Mouse (Mus musculus): ENCODE data around the gene Lrrc8d. TPM values are rescaled to one million over a fixed set of nuclear protein-coding genes. Genes with fewer than 3 reads are reported as not detected.

Gene Lrrc8d
- polyA plus RNA-seq, 1 experiment from 2014 or later = 8.3 TPM

DNA sequence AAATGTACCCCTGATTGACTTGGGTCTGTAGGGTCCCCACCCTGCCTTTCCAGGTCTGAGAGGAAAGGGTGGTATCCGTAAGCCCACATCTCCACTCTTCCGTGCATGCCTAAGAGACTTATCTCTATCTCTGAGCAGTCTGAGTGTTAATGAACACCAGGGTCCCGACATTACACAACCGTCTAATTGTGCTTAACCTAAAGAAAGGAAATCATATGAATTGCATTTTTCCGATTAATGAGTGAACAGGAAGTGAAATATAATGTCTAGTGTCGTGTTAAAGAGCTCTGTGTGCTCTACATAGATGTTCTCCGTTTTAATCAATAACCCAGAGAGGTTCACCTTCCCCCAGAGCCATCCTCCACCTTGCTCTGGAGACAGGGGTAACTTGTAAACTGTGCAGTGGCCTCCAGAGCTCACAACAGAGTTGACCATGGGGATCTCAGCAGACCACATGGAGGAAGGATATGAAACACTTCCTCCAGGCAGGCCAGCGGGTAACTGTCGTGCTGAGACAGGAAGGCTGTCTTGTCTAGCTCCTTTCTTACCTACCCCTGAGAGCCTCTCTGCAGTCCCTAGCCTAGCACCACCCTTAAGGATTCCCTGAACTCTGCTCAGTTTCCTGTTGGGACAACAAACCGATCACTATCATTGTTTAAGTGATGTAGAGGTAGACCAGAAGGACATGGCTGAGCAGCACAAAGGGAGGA is 144.4 kb downstream of the Lrrc8d start:
- no peak for ATAC-seq (replicated peaks; ENCODE audit: insufficient number of reproducible peaks, low FRiP score, low TSS enrichment)

DNA sequence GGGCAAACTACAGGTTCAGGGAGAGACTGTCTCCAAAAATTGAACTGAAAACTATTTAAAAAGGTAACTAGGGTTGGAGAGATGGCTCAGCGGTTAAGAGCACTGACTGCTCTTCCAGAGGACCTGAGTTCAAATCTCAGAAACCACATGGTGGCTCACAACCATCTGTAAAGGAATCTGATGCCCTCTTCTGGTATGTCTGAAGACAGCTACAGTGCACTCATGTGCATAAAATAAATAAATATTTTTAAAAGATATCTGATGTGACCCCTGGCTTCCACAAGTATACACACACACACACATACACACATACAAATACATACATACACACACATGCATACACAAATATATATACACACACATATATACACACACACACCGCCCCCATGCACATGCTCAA is 145.3 kb downstream of the Lrrc8d start:
- Histone ChIP-seq H3K4me3 (ENCODE audit: low read depth, low read length) (no peak overlapping the region), H3K36me3 (ENCODE audit: control insufficient read depth, insufficient read depth, low read length) (no peaks in the 10 kb centered on the region), H3K9ac (ENCODE audit: low read depth, low read length) (no peak overlapping the region), H3K27ac (ENCODE audit: low read depth, low read length) (no peak overlapping the region), H3K4me2 (no peak overlapping the region), H3K27me3 (ENCODE audit: control insufficient read depth, insufficient read depth, low read length) (no peaks in the 10 kb centered on the region), H3K4me1 (ENCODE audit: control insufficient read depth, insufficient read depth, low read length) (no peaks in the 10 kb centered on the region; the same call in 1 of the 2 replicates), H3K9me3 (replicated peaks; ENCODE audit: control insufficient read depth, low read length) (no peaks in the 10 kb centered on the region)
- 82% methylated on average over 2 of the region's 2 CpGs for WGBS (ENCODE audit: insufficient replicate concordance)
- no peak for ATAC-seq (replicated peaks; ENCODE audit: insufficient number of reproducible peaks, low FRiP score, low TSS enrichment)

More for the DNA sequence above, 144.4 kb downstream of the Lrrc8d start:
- Histone ChIP-seq H3K4me1 (ENCODE audit: control insufficient read depth, insufficient read depth, low read length) (no peaks in the 10 kb centered on the region; the same call in 1 of the 2 replicates), H3K9me3 (replicated peaks; ENCODE audit: control insufficient read depth, low read length) (no peaks in the 10 kb centered on the region), H3K36me3 (ENCODE audit: control insufficient read depth, insufficient read depth, low read length) (no peaks in the 10 kb centered on the region), H3K4me3 (ENCODE audit: low read depth, low read length) (no peak overlapping the region), H3K4me2 (no peak overlapping the region), H3K27me3 (ENCODE audit: control insufficient read depth, insufficient read depth, low read length) (no peaks in the 10 kb centered on the region), H3K9ac (ENCODE audit: low read depth, low read length) (no peak overlapping the region), H3K27ac (ENCODE audit: low read depth, low read length) (no peak overlapping the region)
- WGBS (ENCODE audit: insufficient replicate concordance) = 73% methylated on average over 10 of the region's 10 CpGs

- H3K9ac ChIP-seq (ENCODE audit: low read depth, low read length) = no peak overlapping the region
- WGBS (ENCODE audit: insufficient replicate concordance) = 80% methylated on average over 8 of the region's 8 CpGs
- H3K4me2 ChIP-seq = no peak overlapping the region
- no peaks in the 10 kb centered on the region for H3K36me3 ChIP-seq (ENCODE audit: control insufficient read depth, insufficient read depth, low read length)
- H3K27ac ChIP-seq (ENCODE audit: low read depth, low read length) = no peak overlapping the region
- H3K9me3 ChIP-seq (replicated peaks; ENCODE audit: control insufficient read depth, low read length) = no peaks in the 10 kb centered on the region
- H3K4me1 ChIP-seq (ENCODE audit: control insufficient read depth, insufficient read depth, low read length) = no peaks in the 10 kb centered on the region; the same call in 1 of the 2 replicates
- no peak overlapping the region for H3K4me3 ChIP-seq (ENCODE audit: low read depth, low read length)
- ATAC-seq (replicated peaks; ENCODE audit: insufficient number of reproducible peaks, low FRiP score, low TSS enrichment) = no peak
- H3K27me3 ChIP-seq (ENCODE audit: control insufficient read depth, insufficient read depth, low read length) = no peaks in the 10 kb centered on the region
These were observed 148.0 kb downstream of the Lrrc8d start for GRCm38 (mm10) chr5:105847726-105848125.

- no peak overlapping the region for H3K9ac ChIP-seq (ENCODE audit: low read depth, low read length)
These were observed 149.5 kb downstream of the Lrrc8d start for GRCm38 (mm10) chr5:105849222-105849621.

GRCm38 (mm10) chr5:105849643-105850042 is 149.9 kb downstream of the Lrrc8d start:
- Histone ChIP-seq H3K27ac (ENCODE audit: low read depth, low read length) (no peak overlapping the region), H3K9me3 (replicated peaks; ENCODE audit: control insufficient read depth, low read length) (no peaks in the 10 kb centered on the region), H3K36me3 (ENCODE audit: control insufficient read depth, insufficient read depth, low read length) (no peaks in the 10 kb centered on the region), H3K4me1 (ENCODE audit: control insufficient read depth, insufficient read depth, low read length) (no peaks in the 10 kb centered on the region; the same call in 1 of the 2 replicates), H3K27me3 (ENCODE audit: control insufficient read depth, insufficient read depth, low read length) (no peaks in the 10 kb centered on the region), H3K4me2 (no peak overlapping the region), H3K9ac (ENCODE audit: low read depth, low read length) (no peak overlapping the region), H3K4me3 (ENCODE audit: low read depth, low read length) (no peak overlapping the region)
- ATAC-seq (replicated peaks; ENCODE audit: insufficient number of reproducible peaks, low FRiP score, low TSS enrichment) = no peak
- 70% methylated on average over 3 of the region's 3 CpGs for WGBS (ENCODE audit: insufficient replicate concordance)

More at GRCm38 (mm10) chr5:105849222-105849621, 149.5 kb downstream of the Lrrc8d start:
- Histone ChIP-seq H3K4me3 (ENCODE audit: low read depth, low read length) (no peak overlapping the region), H3K4me2 (no peak overlapping the region), H3K9me3 (replicated peaks; ENCODE audit: control insufficient read depth, low read length) (no peaks in the 10 kb centered on the region), H3K36me3 (ENCODE audit: control insufficient read depth, insufficient read depth, low read length) (no peaks in the 10 kb centered on the region), H3K27me3 (ENCODE audit: control insufficient read depth, insufficient read depth, low read length) (no peaks in the 10 kb centered on the region), H3K4me1 (ENCODE audit: control insufficient read depth, insufficient read depth, low read length) (no peaks in the 10 kb centered on the region; the same call in 1 of the 2 replicates), H3K27ac (ENCODE audit: low read depth, low read length) (no peak overlapping the region)
- ATAC-seq (replicated peaks; ENCODE audit: insufficient number of reproducible peaks, low FRiP score, low TSS enrichment) = no peak
- 68% methylated on average over 4 of the region's 4 CpGs for WGBS (ENCODE audit: insufficient replicate concordance)

GRCm38 (mm10) chr5:105853271-105853670 is 153.5 kb downstream of the Lrrc8d start:
- Histone ChIP-seq H3K27me3 (ENCODE audit: control insufficient read depth, insufficient read depth, low read length) (0 out of 2 replicates have a peak, but pooled peaks cover 9% of the 10 kb centered on the region), H3K9me3 (replicated peaks; ENCODE audit: control insufficient read depth, low read length) (no peaks in the 10 kb centered on the region), H3K9ac (ENCODE audit: low read depth, low read length) (no peak overlapping the region), H3K27ac (ENCODE audit: low read depth, low read length) (no peak overlapping the region), H3K4me2 (no peak overlapping the region), H3K36me3 (ENCODE audit: control insufficient read depth, insufficient read depth, low read length) (no peaks in the 10 kb centered on the region), H3K4me1 (ENCODE audit: control insufficient read depth, insufficient read depth, low read length) (no peaks in the 10 kb centered on the region; the same call in 1 of the 2 replicates), H3K4me3 (ENCODE audit: low read depth, low read length) (no peak overlapping the region)
- ATAC-seq (replicated peaks; ENCODE audit: insufficient number of reproducible peaks, low FRiP score, low TSS enrichment) = no peak
- 82% methylated on average over 9 of the region's 9 CpGs for WGBS (ENCODE audit: insufficient replicate concordance)

- no peak overlapping the region for H3K27ac ChIP-seq (ENCODE audit: low read depth, low read length)
- H3K9me3 ChIP-seq (replicated peaks; ENCODE audit: control insufficient read depth, low read length) = no peaks in the 10 kb centered on the region
- no peak overlapping the region for H3K4me2 ChIP-seq
- ATAC-seq (replicated peaks; ENCODE audit: insufficient number of reproducible peaks, low FRiP score, low TSS enrichment) = no peak
- no peaks in the 10 kb centered on the region for H3K36me3 ChIP-seq (ENCODE audit: control insufficient read depth, insufficient read depth, low read length)
- no peak overlapping the region for H3K4me3 ChIP-seq (ENCODE audit: low read depth, low read length)
- 0 out of 2 replicates have a peak, but pooled peaks cover 9% of the 10 kb centered on the region for H3K27me3 ChIP-seq (ENCODE audit: control insufficient read depth, insufficient read depth, low read length)
- no peak overlapping the region for H3K9ac ChIP-seq (ENCODE audit: low read depth, low read length)
- H3K4me1 ChIP-seq (ENCODE audit: control insufficient read depth, insufficient read depth, low read length) = no peaks in the 10 kb centered on the region; the same call in 1 of the 2 replicates
- 82% methylated on average over 5 of the region's 5 CpGs for WGBS (ENCODE audit: insufficient replicate concordance)
These were observed 157.7 kb downstream of the Lrrc8d start for GRCm38 (mm10) chr5:105857486-105857885.

GRCm38 (mm10) chr5:105858754-105859694 is 159.3 kb downstream of the Lrrc8d start:
- 57% methylated on average over 8 of the region's 8 CpGs for WGBS (ENCODE audit: insufficient replicate concordance)
- Histone ChIP-seq H3K27ac (ENCODE audit: low read depth, low read length) (peak overlapping the region; percentile 29; the same call in 1 of the 2 replicates), H3K9me3 (replicated peaks; ENCODE audit: control insufficient read depth, low read length) (no peaks in the 10 kb centered on the region)

More at GRCm38 (mm10) chr5:105858754-105859694, 159.3 kb downstream of the Lrrc8d start:
- ATAC-seq (replicated peaks; ENCODE audit: insufficient number of reproducible peaks, low FRiP score, low TSS enrichment) = no peak
- no peaks in the 10 kb centered on the region; the same call in 1 of the 2 replicates for H3K4me1 ChIP-seq (ENCODE audit: control insufficient read depth, insufficient read depth, low read length)
- no peak overlapping the region for H3K4me2 ChIP-seq
- no peak overlapping the region for H3K4me3 ChIP-seq (ENCODE audit: low read depth, low read length)
- no peak overlapping the region for H3K9ac ChIP-seq (ENCODE audit: low read depth, low read length)
- no peaks in the 10 kb centered on the region for H3K36me3 ChIP-seq (ENCODE audit: control insufficient read depth, insufficient read depth, low read length)
- 0 out of 2 replicates have a peak, but pooled peaks cover 9% of the 10 kb centered on the region for H3K27me3 ChIP-seq (ENCODE audit: control insufficient read depth, insufficient read depth, low read length)
